Mouse (Mus musculus): ENCODE measurements at regions not wholly inside any gene's neighbourhood (a gene's known extent, or its start where the extent isn't known, plus 50 kb on each side); places are given as distances from the start of the nearest gene placed in this dataset.

- Histone ChIP-seq H3K27me3 (no peaks in the 10 kb centered on the region), H3K36me3 (no peaks in the 10 kb centered on the region), H3K4me2 (no peak overlapping the region), H3K9me3 (no peaks in the 10 kb centered on the region), H3K9ac (replicated peaks) (no peak overlapping the region), H3K4me1 (replicated peaks) (no peaks in the 10 kb centered on the region), H3K27ac (no peak overlapping the region), H3K4me3 (replicated peaks) (no peak overlapping the region)
- WGBS = 78% methylated on average over 7 of the region's 7 CpGs
- no peak for ATAC-seq (ENCODE audit: insufficient number of reproducible peaks, insufficient read depth, low FRiP score, low TSS enrichment, low read depth)
Measured at GRCm38 (mm10) chr12:56402137-56402536, 56.4 kb upstream of the Mbip start.

All from limb, embryonic 12.5 days (tissue).